Mouse (Mus musculus) gastrocnemius, postnatal 4 days (tissue): Measurements from ENCODE around the gene Nutf2-ps1. TPM values are rescaled to one million over a fixed set of nuclear protein-coding genes. Genes with fewer than 3 reads are reported as not detected.
"Not testable (repeated sequence)": the region's sequence is repeated elsewhere in the genome, so short reads cannot be mapped to it uniquely, and the experiment has no call there.

ENCODE experiments used
- DNase-seq, 2 experiments: peaks; one replicate each; pipeline ENCODE4 v3.0.0; 2021 to 2022; ENCODE audit warnings: low spot score in 2 of 2, mixed read lengths in 2 of 2
- long read RNA-seq, 2 experiments: library from polyadenylated mRNA; stranded (forward); transcript quantifications; one replicate each; pipeline ENCODE4 v2.0.0; 2021
- total RNA-seq, 2 experiments: library from RNA; stranded (reverse); gene quantifications; 2 replicates each; pipeline ENCODE4 v1.2.3; 2021

Nutf2-ps1 gene
- 10 to 100 TPM; 81.5 to 91.3 TPM for total RNA-seq
- long read RNA-seq, experiment 1, transcript Nutf2-ps1-201 (1 exons, 901 nt) = major isoform, 32 of 32 reads
- long read RNA-seq, experiment 1, partial matches to known transcripts = 0 of 32 reads
- long read RNA-seq, experiment 1, other reads (novel, unspliced or antisense) = 0 of 32 reads
- long read RNA-seq, experiment 2, transcript Nutf2-ps1-201 (1 exons, 901 nt) = major isoform, 16 of 16 reads
- long read RNA-seq, experiment 2, partial matches to known transcripts = 0 of 16 reads
- long read RNA-seq, experiment 2, other reads (novel, unspliced or antisense) = 0 of 16 reads

DNA sequence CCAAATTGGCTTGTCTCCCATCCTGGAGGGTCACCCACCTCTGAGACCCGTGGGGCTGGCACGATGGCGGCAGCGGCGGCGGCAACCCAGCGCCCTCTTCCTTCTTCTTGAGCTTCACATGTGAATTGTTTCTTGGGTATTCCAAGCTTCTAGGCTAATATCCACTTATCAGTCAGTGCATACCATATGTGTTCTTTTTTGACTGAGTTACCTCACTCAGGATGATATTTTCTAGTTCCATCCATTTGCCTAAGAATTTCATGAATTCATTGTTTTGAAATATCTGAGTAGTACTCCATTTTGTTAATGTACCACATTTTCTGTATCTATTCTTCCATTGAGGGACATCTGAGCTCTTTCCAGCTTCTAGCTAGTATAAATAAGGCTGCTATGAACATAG is at the start of gene Nutf2-ps1:
Nutf2-ps1 (minus strand) TSS at position 101 of the 400 bp plus-strand sequence.
- DNase-seq = not testable (repeated sequence)

DNA sequence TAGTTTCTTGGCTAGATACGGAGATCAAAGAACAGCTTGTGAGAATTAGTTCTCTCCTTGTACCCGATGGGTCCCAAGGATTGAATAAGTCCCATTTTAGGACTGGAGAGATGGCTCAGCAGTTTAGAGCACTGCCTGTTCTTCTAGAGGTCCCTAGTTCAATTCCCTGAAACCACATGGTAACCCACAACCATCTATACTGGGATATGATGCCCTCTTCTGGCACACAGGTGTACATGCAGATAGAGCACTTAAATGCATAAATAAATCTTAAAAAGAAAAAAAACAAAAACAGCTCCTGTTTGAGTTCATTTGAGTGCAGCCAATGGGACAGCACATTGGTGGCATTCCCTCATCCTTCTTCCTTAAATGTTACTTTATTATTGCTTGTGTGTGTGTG is 49.2 kb upstream of the Nutf2-ps1 start:
- DNase-seq = no peak

DNA sequence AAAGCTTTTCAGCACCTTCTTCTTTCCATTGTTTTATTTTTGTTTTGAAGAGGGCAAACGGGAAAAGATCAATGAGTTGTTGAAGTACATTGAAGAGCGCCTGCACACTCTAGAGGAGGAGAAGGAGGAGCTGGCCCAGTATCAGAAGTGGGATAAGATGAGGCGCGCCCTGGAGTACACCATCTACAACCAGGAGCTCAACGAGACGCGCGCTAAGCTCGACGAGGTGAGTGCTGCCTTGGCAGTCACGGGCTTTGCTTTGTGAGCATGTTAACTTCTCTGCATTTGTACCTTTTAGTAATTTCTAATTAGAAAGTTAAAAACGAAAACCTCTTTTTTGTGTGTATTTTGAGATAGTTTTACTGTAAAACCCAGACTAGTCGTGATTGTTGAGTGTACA is 32.8 kb upstream of the Nutf2-ps1 start:
- DNase-seq = no peak

DNA sequence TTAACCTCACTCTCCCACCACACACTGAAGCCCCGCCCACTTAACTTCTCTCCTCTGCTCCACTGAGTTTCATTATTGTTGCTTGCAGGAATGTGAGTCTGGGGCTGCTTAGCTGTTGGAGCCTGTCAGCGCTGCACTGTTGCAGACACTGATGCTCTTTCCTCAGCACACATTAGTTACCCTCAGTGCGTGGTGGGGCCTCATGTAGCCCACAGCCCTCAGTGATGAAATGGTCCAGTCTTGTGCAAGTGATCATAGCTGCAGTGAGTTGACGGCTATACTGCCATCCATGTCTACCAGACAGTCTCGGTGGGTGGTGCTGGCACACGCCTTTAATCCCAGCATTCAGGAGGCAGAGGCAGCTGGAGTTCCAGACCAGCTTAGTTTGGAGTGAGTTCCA is 20.1 kb upstream of the Nutf2-ps1 start:
- DNase-seq = no peak

DNA sequence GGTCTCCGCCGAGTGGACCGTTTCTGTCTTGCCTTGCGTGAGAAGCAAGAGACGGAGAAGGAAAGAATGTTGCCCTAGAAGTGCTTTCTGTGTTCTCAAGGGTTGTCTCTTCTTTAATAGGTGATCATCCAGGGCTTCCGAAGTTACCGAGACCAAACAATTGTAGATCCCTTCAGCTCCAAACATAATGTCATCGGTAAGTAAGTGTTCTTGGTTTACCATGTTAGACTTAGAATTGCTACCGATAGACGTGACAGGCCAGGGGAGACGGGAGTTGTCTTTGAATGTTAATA is 12.4 kb upstream of the Nutf2-ps1 start:
- DNase-seq = no peak

DNA sequence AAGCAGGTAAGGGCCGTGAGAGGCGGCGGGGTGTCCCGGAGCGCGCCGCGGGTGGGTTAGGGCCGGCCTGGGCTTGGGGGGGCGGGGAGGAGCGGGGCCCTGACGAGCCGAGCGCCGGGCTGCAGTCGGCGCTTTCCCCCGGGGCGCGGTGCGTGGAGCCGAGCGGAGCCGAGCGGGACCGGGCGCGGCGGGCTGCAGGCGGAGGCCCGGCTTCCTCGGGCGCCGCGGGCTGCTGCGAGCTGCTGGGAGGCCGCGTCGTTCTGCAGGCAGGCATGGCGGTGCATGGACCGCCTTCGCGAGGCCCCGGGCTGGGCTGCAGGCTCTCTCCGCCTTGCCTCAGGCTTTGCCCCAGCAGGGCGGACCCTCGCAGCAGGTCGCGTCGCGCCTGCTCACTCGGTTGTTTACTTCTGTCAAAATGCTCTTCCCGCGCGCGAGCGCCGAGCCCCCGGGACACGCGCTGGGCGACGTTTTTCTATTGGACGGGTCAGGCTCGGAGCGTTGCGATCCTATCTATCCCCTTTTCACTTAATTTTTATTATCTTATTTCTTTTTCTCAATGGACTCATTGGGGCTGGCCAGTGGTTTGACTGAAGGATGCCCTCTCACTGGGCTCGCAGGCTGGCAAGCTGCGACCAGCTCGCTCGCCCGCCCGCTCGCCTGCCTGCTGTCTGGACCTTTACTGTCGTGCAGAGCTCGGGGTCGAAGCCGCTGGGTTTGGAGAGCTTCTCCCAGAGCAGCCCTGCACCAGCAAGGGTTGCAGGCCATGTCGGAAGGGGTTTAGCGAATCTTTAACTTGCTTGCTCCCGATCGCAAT is 11.9 kb upstream of the Nutf2-ps1 start:
- DNase-seq = peak; percentile 39 to 63

DNA sequence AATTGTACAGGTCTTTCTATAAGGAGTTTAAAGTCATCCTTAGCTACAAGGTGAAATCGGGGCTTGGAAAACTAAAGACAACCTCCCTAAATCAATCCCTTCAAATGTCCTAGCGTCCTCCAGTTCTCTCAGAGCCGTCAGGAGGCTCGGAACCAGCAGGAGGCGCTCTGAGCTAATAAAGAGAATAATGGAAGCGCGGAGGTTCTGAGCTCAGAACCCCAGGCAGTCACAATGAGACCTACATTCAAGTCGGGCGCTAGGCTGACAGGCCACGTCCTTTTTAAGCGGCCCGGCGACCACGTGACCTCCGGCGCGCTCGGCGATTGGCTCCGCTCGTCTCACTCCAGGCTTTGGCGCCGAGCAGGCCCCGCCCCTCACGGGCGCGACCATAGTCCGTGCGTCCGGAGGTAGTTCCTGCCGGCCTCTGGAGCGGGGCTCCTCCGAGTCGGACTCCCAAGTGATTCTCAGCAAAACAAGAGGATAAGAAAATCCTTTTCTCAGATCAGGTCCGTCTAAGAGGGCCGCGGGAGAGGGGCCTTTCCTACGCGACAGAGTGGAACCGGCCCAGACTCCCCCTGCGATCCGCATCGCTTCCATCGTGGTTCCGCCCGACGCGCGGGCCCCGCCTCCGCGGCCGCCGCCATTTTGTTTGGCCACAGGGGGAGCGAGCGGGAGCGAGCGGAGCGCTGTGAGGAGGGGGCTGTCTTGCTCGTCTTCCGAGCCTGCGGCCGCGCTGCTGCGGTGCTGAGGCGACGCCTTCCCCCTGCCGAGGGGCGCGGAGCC is 11.1 kb upstream of the Nutf2-ps1 start, which contains the start of gene Smc3:
Smc3 (plus strand) TSS at position 642 of the 783 bp plus-strand sequence.
- peak; percentile 99 to 100 for DNase-seq

DNA sequence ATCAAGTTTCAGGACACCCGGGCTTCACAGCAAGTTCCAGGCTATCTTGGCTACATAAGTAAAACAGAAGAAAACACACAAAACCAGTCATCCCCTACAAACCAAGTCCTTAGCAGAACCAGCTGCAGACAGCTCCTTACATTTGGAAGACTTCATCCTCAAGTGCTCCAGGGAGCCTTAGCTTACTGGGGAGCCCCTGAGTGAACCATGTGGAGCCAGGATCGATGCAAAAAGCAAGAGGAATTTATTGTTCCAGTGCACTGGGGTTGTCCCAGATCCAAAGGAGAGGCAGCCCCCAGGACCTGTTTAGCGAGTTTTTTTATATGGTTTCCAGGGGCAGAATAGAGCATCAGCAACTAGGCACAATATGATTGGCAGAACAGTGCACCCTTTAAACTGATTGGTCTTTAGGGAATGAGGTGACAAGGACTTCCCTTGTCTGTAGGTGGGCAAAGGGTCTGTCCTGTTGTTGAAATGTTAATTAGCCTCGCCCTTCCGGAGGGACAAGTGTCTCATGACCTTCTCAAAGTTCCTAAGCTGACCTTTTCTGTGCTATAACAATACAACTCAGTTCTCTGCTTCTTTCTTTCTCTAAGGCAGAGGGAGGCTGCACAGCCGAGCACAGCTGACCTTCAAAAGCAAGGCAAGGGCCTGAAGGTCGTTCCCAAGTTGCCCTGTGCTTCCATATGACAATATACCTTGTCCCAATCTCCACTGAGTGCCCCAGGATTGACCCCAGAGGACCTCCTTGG is 8.0 kb upstream of the Nutf2-ps1 start:
- no peak for DNase-seq

DNA sequence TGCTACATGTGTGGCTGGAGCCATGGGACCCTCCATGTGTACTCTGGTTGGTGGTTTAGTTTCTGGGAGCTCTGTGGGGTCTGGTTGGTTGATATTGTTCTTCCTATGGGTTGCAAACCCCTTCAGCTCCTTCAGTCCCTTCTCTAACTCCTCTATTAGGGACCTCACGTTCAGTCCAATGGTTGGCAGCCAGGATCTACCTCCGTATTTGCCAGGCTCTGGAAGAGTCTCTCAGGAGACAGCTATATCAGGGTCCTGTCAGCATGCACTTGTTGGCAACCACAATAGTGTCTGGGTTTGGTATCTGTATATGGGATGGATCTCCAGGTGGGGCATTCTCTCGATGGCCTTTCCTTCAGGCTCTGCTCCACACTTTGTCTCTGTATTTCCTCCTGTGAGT is 1.2 kb downstream of the Nutf2-ps1 start:
- not testable (repeated sequence) for DNase-seq

DNA sequence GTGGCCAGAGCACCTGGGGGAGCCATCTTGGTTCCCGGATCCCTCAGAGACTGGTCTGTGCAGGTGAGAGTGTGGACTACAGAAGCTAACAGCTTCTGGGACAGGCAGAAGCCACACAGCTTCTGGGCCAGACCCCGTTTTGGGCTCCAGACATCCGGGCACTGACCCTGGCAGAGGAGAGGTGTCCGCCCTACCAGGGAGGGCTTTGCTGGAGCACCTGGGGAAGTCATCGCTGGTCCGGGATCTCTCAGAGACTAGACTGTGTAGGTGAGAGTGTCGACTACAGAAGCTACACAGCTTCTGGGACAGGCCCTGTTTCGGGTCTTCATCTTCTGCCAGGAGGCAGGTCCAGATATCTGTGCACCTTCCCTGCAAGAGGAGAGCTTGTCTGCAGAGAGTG is 8.6 kb downstream of the Nutf2-ps1 start:
- not testable (repeated sequence) for DNase-seq

DNA sequence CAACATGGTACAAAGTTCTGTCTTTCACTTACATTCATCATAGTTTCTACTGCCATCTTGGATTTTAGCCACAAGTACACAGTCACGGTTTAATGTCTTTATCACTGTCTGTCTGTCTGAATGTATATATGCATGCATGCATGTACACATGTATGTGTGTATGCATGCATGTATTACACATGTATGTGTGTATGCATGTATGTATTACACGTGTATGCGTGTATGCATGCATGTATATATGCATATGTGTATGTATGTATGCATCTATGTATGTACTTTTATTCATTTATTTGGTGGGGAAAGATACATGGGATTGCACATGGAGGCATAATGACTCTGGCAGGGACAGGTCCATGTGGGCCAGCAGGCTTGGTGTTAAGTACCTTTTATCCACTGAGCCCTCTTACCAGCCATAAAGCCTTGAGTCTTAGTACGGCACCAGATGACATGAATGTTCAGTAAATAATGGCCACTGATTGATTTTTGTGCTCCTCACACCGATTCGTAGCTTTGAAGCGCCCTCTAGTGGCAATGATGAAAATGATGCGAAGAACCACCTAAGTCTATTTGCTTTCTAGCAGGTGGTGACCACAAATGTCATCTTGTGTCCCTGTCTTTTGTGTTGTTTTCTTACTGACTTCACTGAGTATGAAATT is 10.1 kb downstream of the Nutf2-ps1 start:
- DNase-seq = peak in 1 of 2 experiments; percentile 58

DNA sequence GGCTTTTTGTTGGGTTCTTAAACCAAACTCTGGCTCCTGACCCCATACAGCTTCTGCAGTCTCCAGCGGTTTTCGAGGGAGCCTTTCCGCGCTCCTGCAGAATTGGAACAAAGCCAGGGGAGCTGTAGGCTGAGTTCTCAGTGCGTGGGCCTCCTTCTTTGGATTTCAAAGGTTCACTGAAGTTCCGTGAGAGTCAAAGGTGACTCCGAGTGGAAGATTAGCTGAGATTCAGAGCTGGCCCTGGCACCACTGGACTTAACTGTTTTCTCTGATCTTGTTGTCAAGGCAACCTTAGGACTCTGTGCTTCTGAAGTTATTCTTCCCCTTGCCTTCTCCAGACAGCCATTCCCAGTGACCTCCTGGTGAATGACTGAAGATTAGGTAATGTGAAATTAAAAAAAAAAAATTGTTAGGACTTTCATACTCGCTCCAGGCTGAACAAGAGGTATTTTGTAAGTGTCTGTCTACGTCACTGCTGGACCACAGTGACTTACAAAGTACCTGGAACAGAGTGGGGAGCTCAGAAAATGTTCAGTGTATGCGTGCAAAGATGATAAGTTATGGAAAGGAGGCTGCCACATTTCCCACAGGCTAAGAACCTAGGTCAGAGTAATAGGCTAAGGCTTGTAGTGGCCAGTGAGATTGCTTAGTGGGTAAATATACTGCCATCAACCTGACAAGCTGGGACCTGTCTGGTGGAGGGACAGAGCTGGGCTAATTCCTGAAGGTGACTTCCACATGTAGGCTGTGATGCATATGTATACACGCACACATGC is 11.7 kb downstream of the Nutf2-ps1 start:
- DNase-seq = no peak

DNA sequence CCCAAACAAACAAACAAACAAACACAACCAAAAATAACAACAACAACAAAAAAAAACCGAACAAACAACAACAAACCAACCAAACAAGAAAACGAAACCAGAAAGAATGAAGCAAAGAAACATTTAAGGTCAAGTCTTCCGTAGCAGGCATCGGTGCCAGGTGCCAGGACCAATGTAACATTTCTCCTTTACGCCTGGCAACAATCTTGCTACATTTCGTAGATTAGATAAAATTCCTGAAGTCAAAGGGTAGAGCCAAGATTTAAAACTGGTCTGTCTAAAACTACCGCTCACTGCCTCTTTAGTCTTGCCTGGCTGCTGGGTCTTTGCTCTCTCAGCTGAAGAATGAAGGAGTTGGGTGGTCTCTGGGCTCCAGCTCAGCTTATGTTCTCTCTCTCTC is 12.8 kb downstream of the Nutf2-ps1 start:
- no peak for DNase-seq

DNA sequence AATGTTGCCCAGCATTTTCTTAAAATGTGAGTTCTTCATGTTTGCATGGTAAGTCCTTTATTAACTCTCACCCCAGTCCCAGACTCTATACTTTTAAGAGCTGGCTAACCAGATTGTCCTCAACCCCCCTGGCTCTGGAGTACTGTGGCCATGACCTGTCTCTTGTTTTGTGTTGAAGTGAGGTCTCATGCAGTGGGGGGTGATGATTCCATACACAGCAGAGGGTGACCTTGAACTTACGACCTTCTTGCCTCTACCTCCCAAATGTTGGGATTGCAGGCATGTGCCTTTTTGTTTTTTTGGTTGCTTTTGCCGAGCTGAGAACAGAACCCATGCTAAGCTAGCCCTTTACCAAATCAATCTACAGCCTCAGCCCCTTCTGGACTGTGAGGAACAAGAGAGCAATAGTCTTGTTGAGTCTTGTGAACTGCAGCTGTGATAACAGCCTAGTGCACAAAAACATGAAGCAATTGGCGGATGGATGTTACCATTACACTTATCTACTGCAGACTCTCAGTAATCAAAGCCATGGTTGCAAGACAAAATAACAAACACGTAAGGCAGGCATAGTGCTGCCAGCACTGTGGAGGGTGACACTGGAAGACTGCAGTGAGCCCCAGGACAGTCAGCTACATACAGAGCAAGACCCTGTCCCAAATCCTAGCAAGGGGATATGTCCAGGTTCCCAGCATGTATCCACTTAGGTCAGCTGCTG is 13.4 kb downstream of the Nutf2-ps1 start:
- no peak for DNase-seq

DNA sequence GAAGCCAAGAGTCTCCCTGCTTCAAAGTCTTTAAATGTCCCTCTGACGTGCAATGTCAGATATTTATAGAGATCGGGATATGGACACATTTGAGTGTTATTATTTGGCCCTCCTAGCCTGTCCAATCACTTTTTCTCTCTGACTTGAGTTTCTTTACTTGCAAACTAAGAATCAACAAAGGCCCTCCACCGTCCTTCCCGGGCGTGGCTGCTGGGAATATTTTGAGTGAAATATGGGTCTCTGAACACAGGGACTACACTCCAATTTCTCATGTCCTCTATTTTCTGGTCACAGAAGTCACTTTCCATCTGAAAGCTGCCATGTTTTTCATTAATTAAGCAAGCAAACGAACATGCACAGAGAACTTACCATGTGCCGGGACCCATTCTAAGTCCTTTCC is 14.3 kb downstream of the Nutf2-ps1 start:
- DNase-seq = no peak

DNA sequence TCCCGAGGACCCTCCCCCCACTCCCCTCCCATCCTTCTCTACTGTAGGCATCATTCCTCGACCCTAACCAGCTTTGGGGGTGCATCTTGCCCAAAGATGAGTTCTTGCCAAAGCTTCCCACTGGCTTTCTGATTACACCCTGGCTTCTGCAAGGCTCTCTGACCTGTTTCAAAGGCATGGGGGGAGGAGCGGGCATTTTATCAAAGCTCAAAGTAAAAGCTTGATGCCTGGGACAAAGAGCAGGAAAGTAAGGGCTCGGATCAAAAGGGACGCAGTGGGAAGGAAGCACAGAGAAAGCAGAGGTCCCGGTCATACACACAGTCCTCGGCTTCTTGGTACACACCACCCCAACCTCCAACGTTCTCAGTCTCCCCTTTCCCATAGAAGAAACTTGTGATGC is 14.7 kb downstream of the Nutf2-ps1 start:
- no peak for DNase-seq

DNA sequence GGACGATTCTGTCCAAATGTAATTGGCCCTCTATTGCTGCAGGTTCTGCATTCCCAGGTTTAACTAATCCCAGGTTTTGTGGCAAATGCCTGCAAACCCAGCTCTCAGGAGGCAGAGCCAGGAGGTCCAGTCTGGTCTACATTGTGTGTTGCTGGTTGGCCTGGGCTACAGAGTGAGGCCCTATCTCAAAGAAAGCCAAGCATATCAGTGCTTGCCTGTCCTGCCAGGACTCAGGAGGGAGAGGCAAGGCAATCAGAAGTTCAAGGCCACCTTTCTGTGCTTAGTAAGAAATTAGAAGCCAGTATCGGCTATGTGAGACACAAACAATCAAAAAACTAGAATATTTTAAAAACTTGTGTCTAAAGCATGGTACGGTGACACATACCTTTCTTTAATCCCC is 15.7 kb downstream of the Nutf2-ps1 start:
- DNase-seq = no peak

DNA sequence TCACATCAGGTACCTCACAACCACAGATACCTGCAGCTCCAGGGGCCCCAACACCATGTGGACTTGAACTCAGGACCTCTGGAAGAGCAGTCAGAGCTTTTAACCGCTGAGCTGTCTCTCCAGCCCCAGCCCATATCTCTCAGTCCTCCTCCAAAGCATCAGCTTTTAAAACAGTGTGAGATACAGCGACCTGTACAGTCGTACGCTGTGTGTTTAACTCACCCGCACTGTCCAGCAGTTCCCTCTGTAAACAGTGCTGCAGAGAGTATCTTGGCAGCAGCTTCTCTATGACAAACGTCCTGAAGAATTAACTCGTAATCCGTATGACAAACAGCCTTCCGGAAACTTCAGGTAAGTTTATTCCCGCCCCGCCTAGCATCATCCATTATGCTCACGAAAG is 16.3 kb downstream of the Nutf2-ps1 start:
- no peak for DNase-seq
